Mouse (Mus musculus): ENCODE results near the gene Olfr644.

Gene Olfr644

DNA sequence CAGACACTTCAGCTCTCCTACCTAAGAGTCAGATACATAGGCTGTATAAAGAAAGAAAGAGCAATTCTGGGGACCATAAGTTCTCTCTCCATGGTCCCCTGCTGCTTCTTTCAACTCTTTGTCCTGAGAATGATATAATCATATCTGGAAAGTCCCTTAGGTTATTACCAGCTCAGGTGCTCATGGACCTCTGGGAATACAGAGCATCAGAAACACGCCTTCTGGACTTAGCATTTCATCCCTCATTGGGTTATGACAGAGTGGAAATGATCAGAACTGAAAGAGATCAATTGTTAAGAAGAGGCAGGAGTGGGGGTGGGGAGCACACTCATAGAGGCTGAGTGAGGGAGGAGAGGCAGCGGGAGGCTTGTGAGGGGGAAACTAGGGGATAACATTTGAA lies at the start of gene Olfr644:
TSS of gene Olfr644 (minus strand) at position 101 of the 400 bp plus-strand sequence.
- DNase-seq (ENCODE audit: low read depth) = no peak

GRCm38 (mm10) chr7:104104757-104104972 lies 33.0 kb upstream of the Olfr644 start, which contains the start of gene Olfr646:
Gene Olfr646 (plus strand): TSS chr7:104104873.
- no peak for DNase-seq (ENCODE audit: low read depth)

DNA sequence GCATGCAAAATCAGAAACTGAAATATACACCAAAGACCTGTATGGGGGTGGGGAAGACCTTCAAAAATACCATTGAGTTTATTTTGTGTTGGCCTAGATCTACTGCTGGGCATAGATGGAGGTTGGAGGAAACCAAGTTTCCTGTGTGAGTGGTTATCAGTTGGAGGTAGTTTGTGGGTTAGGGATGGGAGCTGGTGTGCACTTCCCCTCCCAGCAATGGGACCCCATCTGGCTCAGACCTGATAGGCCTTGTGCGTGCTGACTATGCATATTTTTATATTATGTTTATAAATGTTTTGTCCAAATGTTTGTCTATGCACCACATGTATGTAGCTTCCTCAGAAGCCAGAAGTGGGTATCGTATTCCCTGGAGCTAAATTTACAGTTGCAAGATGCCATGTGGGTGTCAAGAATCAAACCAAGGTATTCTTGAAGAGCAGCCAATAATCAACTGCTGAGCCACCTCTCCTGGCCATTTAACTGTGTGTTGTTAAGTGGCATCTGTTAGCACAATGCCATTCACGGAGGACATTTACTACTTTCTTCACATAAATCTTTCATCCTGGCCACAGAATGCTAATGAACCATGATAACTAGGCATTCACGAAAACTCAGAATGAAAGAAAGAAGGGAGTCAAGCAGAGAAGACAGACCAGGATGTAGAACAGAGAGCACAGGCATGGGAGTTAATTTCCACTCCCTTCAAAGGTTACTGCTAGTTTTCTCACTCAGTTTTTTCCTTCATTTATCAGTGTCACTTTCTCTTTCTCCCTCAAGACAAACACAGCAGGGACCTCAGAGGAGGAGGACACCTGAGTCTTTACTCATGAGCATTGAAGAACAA lies 32.5 kb upstream of the Olfr644 start:
- no peak for DNase-seq (ENCODE audit: low read depth)

DNA sequence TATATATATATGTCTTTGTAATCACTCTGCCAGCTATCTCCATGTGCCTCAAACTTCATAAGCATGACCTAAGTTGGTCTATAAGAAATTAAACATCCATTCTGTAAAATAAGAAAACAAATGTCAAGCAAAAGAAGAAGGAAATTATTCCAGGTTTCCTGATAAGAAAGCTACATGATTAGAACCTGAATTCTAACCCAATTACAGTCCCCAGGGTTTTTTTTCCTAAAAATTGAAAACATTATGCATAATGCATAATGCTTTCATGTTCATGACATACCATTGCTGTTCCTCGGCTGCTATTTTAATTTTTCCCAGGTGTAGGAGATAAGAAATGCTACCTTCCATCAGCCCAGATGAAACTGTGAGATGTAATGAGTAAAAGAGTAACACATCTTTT lies 13.7 kb upstream of the Olfr644 start, which contains the start of gene Olfr645:
TSS of gene Olfr645 (minus strand) at position 101 of the 400 bp plus-strand sequence.
- no peak for DNase-seq (ENCODE audit: low read depth)

GRCm38 (mm10) chr7:104061345-104061744 lies 10.3 kb downstream of the Olfr644 start, which contains the start of gene 4930516K23Rik:
Gene 4930516K23Rik (minus strand): TSS chr7:104061445.
- no peak for DNase-seq (ENCODE audit: low read depth)

DNA sequence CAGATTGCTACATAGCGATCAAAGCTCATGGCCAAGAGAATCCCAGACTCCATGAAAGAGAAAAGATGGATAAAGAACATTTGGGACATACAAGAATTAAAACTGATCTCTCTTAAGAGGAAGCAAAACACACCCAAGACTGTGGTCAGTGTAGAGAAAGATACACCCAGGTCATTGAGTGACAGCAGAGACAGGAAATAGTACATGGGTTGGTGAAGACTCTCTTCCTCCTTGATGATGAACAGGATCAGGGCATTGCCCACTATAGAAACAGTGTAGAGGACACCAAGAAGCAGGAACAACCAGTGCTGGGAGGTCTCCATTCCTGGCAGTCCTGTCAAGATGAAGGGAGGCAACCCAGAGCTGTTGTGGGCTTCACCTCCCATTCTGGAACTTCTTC lies 12.5 kb downstream of the Olfr644 start:
- DNase-seq (ENCODE audit: low read depth) = no peak

GRCm38 (mm10) chr7:104052566-104052965 lies 19.1 kb downstream of the Olfr644 start, which contains the start of gene Olfr642:
Gene Olfr642 (minus strand): TSS chr7:104052666.
- DNase-seq (ENCODE audit: low read depth) = no peak

DNA sequence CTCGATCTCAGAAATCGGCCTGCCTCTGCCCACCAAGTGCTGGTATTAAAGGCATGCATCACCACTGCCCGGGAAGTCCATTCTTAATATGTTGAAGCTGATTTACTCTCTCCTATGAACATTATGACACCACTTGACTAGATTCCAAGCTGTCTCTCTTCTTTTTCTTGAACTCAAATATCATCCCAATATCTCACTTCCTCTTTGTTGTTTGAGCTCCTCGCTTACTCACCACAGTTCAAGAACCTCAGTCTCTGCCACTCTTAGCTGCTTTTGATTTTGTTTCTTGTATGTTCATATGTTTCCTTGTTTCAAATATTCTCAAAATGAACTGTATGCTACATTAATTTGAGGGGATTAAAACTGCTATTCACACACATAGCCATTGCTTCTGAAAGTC lies 20.9 kb downstream of the Olfr644 start:
- DNase-seq (ENCODE audit: low read depth) = no peak

GRCm38 (mm10) chr7:104035145-104035544 lies 36.5 kb downstream of the Olfr644 start, which contains the start of gene Olfr641:
Gene Olfr641 (plus strand): TSS chr7:104035445.
- DNase-seq (ENCODE audit: low read depth) = no peak

- DNase-seq (ENCODE audit: low read depth) = no peak
Measured at GRCm38 (mm10) chr7:104026978-104027377, 44.7 kb downstream of the Olfr644 start.

DNA sequence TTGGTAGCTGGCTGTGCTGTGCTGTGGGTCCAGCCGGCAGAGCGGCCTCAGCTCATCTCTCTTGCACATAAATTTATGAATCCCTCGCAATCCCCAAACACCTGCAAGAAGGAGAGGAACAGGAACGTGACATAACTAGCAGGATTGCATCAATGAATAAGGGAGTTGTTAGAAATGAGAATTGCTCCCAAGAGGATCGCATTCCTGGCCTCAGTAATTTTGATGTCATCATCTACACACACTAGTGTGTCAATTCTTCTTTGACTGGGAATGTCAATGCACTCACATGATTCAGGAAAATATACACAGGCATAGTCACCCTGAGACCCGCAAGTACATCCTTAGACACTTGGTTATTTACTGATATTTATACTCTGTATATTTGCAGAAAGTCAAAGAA lies 46.2 kb downstream of the Olfr644 start, which contains the start of gene Olfr640:
TSS of gene Olfr640 (minus strand) at position 101 of the 400 bp plus-strand sequence.
- no peak for DNase-seq (ENCODE audit: low read depth)

DNA sequence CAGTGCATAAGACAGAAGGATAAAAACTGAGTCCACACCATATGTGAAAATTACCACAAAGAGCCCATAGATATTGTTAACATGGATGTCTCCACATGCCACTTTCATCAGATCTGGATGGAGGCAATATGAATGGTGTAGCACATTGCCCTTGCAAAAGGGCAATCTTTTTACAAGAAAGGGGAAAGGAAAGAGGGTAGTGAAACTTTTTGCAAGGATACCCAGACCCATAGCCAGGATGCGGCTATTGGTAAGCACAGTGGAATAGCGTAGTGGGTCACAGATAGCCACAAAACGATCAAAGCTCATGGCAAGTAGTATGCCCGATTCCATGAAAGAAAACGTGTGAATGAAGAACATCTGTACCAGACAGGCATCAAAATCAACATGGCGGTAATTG lies 50.0 kb downstream of the Olfr644 start:
- no peak for DNase-seq (ENCODE audit: low read depth)

GRCm38 (mm10) chr7:104018953-104019352 lies 52.7 kb downstream of the Olfr644 start:
- no peak for DNase-seq (ENCODE audit: low read depth)

- no peak for DNase-seq (ENCODE audit: low read depth)
Measured at GRCm38 (mm10) chr7:104017203-104017602, 54.5 kb downstream of the Olfr644 start, which contains the start of gene Olfr639. Gene Olfr639 (minus strand): TSS chr7:104017303.
